Mouse (Mus musculus): Measurements from ENCODE around the gene Cep170b. TPM values are rescaled to one million over a fixed set of nuclear protein-coding genes. Genes with fewer than 3 reads are reported as not detected.

The Cep170b gene
- total RNA-seq, 2 experiments from 2014 or later = 8.8 to 9.1 TPM

DNA sequence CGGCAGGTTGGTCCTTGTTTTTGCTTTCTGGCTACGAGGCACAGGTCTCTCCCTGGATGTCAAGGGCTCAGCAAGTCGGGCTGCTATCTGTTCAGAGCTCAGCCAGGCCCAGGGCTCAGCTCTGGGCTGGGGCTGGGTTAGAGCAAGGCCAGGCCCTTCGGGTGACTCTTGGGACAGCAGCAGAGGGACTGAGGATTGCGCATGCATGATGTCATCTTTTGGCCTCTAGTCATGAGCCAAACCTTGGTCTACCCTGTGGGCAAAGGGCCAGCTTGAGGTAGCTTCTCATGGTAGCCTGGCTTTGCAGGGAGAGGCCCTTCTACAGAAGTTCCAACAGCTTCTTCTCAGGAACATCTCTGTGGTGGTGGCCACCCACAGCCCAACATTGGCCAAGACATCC, 43.9 kb downstream of the Cep170b start:
- DNase-seq = no peak

DNA sequence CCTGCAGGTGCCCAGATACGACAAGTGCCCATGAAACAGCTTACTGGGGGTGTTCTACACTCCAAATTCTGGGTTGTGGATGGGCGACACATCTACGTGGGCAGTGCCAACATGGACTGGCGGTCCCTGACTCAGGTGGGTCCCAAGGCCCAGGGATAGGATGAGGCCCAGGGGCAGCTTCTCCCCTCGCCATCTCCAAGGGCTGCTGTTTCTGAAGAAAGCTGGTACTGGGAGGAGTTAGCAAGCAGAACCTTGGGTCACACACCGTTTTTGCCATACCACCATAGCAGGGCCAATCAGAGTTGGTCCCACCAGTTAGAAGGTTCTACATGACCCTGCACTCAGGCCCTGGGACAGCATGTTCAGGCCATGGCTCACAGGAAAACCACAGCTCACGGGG, 44.7 kb downstream of the Cep170b start:
- DNase-seq = no peak

DNA sequence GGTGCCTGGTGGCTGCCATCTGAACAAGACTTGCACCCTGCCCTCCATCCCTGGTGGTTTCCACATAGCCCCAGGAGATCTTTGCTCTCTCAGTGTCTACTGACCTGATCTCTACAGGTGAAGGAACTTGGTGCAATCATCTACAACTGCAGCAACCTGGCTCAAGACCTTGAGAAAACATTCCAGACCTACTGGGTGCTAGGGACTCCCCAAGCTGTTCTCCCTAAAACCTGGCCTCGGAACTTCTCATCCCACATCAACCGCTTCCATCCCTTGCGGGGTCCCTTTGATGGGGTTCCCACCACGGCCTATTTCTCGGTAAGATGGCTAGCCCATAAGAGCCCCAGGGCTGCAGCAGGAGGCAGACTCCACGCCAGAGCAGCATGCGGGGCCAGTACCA, 46.3 kb downstream of the Cep170b start:
- DNase-seq = no peak

DNA sequence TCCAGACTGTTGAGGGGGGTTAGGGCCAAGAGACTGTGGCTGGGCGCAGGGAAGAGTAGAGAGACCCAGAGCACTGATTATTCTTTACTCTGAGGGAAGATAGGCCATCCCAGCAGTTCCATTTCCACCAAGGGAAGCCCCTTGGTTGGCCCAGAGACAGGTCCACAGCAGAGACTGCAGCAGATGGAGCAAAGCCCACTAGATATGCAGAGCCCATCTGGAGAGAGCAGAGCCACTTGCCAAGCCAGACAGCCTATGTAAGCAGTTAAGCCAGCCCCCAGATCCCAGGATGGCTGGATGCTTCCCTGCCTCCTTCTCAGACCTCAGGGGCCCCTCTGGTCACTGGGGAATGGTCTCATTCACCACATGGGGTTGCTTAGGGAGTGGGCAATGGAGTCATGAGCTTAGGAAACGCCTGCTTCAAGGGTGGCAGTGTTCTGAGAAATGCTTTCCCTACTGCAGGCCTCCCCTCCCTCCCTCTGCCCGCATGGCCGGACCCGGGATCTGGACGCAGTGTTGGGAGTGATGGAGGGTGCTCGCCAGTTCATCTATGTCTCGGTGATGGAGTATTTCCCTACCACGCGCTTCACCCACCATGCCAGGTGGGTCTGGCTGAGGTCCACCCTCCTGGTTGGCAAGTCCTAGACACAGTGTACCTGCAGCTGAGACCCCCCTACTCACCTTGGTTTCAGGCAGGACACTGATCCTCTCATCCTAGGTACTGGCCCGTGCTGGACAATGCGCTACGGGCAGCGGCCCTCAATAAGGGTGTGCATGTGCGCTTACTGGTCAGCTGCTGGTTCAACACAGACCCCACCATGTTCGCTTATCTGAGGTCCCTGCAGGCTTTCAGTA, 47.0 kb downstream of the Cep170b start:
- DNase-seq = no peak

DNA sequence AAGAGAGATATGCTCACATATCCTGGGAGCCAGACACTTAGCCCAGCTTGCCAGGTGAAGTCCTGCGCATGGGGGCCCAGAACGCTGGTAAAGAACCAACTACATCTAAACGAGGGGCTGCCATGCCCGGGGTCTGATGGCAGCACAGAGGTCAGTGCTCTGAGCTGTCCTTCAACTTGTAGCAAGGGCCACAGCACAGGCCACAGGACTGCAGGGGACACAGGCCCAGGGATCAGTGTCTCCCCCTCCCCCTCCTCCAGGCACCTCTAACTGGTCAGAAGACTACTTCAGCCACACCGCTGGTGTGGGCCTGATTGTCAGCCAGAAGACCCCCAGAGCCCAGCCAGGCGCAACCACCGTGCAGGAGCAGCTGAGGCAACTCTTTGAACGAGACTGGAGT, 47.9 kb downstream of the Cep170b start:
- DNase-seq = no peak

DNA sequence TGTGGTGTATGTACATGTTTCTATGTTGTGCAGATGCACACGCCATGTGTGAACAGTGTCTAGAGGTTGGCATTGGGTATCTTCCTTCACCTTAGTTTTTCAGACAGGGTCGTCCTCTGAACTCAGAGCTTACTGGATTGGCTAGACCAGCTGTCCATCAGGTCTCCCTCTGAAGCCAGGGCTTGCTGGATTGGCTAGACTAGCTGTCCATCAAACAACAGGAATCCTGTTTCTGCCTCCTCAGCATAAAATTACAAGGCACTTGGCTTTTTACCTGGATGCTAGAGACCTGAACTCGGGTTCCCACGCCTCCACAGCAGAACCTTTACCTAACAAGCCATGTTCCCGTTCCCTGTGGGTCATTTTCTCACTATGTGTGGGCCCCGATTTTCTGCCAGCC, 48.8 kb downstream of the Cep170b start:
- DNase-seq = no peak

DNA sequence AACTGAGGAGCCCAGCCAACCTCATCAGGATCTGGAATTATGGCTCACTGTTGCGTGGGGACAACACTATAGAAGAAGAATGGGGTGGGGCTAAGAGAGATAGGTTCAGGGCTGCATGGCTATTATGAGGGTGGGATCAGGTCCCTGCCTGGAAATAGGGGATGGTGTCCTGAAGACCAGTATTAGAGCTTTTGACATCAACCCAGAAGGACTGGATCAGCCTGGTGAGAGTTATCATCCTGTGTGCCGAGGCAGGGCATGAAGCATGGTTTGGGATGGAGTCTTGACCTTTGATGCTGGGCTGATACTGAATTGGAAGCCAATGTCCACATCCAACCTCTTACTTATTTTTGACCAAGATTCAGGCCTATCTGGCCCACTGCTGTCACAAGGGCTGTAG, 49.5 kb downstream of the Cep170b start:
- DNase-seq = no peak

DNA sequence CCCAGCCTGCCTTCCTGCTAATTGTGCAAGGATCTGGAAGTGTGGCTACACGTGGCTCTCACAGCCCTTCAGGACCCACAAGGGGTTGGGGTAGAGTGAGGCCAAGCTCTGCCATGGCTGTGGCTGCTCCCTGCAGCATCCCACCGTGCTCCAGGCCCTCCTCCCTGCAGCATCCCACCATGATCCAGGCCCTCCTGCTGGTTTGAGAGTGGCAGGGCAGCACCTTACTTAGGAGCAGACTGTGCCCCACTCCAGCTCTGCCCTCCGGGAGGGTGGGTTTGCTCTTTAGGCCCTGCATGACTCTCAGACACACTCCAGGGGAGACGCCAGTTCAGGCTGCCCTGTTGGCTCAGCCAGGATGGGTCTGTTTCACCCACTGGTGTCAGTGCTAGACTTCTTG, 50.1 kb downstream of the Cep170b start:
- DNase-seq = no peak

DNA sequence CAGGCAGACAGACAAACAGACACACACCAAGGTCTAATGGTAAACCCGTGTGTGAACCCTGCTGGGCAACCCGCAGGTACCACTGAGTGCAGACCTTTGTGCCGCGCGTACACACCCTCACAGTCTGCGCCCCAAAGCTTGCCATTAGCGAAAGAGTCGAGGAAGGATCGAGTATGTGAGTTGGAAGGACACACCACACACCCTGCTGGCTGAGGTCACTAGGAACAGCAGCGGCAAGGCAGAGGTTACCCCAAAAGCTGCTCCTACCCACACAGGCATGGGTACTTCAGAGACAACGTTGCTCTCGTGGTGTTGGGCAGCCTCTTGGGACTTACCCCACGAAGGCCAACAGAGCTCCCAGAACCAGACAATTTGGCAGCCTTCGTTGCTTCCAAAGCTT, 52.1 kb downstream of the Cep170b start:
- no peak for DNase-seq

DNA sequence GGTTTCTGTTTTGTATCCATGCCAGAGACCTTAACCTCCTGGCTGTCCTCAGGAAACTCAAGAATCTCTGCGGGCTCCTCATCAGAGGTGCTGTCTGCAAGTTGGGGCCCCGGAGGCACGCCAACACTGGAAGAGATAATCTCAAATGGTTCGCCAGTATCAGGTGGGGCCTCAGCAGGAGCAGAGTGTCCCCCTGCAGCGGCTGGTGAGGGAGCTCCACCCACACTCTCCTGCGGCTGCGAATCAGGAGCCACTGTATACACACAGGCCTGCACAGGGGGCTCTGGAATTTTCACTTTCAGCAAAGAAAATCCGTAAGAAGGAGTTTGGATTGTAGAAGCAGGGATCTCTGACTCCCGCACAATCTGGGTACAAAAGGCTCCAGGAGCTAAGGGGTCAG, 53.1 kb downstream of the Cep170b start:
- no peak for DNase-seq

DNA sequence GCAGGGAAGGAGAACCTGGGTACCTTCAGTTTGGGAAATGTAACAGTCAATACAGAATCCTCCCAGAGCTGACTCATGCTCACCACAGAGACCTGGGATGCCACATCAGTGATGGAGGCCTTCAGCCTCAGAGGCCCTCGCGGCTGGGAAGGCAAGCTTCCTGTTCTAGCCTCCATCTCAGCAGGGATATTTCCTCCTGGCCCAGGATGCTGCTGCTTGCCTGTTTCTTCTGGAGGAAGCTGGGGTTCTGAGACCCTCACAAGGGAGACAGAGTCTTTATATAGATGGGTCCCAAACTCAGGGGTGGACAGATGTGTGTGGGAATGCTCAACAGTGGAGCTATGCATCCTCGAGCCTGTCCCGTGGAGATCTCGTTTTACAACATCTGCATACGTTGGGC, 53.8 kb downstream of the Cep170b start:
- DNase-seq = no peak

DNA sequence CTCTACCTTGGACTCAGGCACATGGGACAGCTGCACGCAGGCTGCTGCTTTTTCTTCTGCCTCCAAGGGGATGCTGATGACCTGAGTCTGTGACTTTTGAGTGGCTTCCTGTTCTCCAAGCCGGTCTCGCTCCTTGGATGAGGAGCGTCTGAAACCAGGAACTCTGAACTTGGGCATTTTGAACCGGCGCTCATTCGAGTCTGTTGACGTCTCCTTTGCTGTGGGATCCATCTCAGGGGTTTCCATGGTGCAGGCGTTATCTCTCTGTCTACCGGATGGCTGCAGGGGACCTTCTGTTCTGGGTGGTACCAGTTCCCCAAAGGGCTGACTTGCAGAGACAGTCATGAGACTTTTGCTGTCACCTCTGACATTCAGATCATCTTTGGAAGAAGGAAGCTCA, 54.2 kb downstream of the Cep170b start:
- no peak for DNase-seq

DNA sequence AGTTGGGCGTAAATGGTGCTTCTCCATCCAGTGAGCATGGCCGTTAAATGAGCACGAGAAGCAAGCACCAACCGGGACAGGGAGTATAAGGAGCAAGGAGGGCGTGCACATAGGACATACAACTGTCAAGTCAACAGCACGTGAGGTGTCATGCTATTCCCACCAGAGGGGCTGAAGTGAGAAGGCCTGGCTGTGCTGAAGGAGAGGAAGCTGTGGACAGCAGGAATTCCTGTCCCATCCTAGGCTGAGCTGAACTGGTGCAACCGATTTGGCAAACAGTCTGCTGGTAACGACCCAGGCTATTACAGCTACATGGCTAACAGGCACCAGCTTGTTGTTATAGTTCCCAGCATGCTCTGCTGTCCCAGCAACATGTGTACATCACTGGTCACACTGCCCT, 70.8 kb downstream of the Cep170b start:
- no peak for DNase-seq

DNA sequence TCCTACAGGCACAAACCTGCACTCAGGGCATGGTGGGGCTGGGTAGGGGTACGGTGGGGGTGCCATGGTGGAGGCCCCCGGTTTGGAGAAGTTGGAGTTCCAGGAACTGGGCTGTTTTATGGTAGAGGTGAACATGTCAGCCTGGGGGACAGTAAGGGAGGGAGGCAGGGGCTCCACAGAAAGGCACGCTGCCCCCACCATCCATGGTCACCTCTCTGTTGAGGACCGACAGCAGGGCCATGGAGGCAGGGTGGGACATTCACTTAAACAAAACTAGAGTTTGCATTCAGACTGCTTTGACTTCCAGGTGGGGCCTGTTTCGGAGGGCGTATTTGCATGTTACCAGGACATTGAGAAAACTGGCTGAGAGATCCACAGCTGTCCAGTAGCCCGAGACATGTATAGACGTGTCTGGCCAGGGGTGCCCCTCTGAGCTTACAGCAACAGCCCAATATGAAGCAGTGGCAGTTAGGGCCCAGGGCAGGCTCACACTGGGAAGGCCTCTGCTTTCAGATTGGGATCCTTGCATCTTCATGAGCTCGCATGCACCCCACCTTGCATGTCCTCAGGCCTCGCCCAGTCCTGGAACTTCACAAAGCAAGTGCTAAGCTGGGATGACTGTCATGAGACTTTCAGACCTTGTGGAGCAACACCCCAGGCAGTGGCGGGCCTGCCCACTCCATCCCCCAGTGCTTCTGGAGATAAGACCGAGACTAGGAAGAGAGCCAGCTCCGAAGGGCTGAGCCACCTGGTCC, 73.5 kb downstream of the Cep170b start:
- peak; percentile 31 for DNase-seq

DNA sequence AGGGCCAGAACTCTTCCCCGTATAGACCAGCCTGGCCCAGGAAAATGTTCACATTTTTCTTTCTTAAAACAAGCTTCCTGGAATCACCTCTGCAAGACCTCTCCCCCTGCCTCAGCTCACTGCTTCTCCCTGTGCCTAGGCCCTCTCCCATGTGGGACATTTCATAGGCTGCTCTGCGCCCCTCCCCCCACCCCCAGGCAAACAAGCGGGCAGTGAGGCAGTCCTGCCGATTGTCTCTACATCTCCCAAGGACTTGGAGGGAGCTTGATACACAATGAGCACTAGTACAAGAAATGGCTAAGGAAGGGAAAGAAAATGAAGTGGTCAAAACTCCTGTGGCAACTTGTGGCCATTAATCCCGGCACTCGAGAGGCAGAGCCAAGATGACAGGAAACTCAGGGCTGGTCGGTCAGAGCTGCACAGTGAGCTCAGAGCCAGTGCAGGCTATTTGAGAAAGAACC, 74.1 kb downstream of the Cep170b start:
- DNase-seq = no peak

DNA sequence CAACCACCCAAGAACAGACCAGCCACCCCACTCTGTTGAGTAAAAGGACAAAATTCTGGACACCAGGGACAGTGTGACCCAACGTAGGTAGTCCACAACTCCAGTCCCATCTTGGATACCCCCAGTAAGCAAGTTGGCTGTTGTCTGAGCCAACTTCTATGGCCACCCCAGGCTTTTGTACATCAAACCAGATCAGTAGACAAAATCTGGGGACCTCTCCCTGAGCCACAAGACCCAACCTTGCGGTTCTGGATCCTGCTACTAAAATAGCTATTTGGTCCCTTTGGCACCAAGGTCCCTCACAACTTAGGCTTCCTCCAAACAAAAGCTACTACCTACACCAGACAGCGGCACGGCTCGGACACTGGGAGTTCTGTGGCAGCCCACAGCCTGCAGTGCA, 74.7 kb downstream of the Cep170b start:
- DNase-seq = no peak

DNA sequence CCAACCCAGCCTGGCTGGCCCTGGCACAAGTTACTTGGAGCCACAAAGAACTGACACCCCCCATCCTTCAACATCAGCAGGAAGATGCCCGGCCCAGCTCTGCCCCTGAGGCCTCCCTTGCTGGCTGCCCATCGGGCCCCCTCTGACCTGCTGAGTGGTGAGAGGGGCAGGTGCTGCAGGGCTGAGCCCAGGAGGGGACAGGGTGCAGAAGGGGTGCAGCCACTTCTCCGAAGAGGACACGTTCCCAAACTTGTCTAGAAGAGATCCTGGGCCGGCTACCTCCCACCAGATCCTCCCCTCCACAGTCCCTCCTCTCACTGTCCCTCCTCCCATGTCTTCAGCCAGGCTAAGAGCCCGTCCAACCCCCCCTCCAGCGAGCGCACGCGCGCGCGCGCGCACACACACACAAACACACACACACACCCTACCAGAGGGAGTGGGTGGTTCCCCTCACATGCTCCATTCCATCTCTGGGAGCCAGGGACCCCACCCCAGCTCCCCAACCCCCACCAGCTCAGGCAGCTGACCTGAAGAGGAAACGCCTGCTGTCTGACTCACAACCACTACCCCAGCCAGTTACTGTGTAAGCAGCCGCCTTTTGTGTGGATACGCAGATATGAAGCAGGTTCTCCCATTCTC, 75.3 kb downstream of the Cep170b start:
- peak; percentile 79 for DNase-seq

Small RNAs within 50 kb of the gene (microRNA-seq; reads per million reads assigned to microRNA genes)
- gene Mir6940 (ENCODE audit: borderline replicate concordance in 2 of 2) = 0 reads per million in 2 experiments

Other genes with a start within 250 kb of the Cep170b start
- 1 to 10 TPM in 1 of 2 experiments, under 1 TPM in 1; 0.69 to 5.5 TPM for gene A530016L24Rik, start 231.0 kb upstream of the Cep170b start, total RNA-seq (2021)
- under 1 TPM in 1 of 2 experiments, not detected in 1; 0.18 TPM for gene Tmem179, start 203.7 kb upstream of the Cep170b start, total RNA-seq (2021)
- gene Inf2, start 131.7 kb upstream of the Cep170b start, total RNA-seq (2021) = 10 to 100 TPM; 10.3 to 10.9 TPM
- 100 to 1,000 TPM; 887 to 928 TPM for gene Adssl1, start 100.4 kb upstream of the Cep170b start, total RNA-seq (2021)
- 10 to 100 TPM; 13.4 to 16.1 TPM for gene Siva1, start 75.8 kb upstream of the Cep170b start, total RNA-seq (2021)
- gene Akt1, start 45.6 kb upstream of the Cep170b start, total RNA-seq (2021) = 10 to 100 TPM; 63.5 to 69.7 TPM
- gene Zbtb42, start 41.6 kb upstream of the Cep170b start, total RNA-seq (2021) = 1 to 10 TPM; 1.2 to 1.9 TPM
- 1 to 10 TPM; 3.5 to 3.9 TPM for gene Pld4, start 40.2 kb downstream of the Cep170b start, total RNA-seq (2021)
- 10 to 100 TPM in 1 of 2 experiments, 1 to 10 TPM in 1; 4.9 to 11.8 TPM for gene Ahnak2, start 82.2 kb downstream of the Cep170b start, total RNA-seq (2021)
- under 1 TPM; 0.46 to 0.96 TPM for gene Clba1, start 88.5 kb downstream of the Cep170b start, total RNA-seq (2021)
- 1 to 10 TPM; 3.4 to 3.5 TPM for gene Cdca4, start 109.0 kb downstream of the Cep170b start, total RNA-seq (2021)
- gene Gpr132, start 147.8 kb downstream of the Cep170b start, total RNA-seq (2021) = under 1 TPM in 1 of 2 experiments, not detected in 1; 0.11 TPM
- gene Jag2, start 209.3 kb downstream of the Cep170b start, total RNA-seq (2021) = 10 to 100 TPM; 20.4 to 21.8 TPM
- gene Nudt14, start 221.7 kb downstream of the Cep170b start, total RNA-seq (2021) = 1 to 10 TPM; 8.7 to 9.1 TPM

All from gastrocnemius, postnatal 25 days (tissue).